Mouse (Mus musculus) midbrain, embryonic 16.5 days (tissue): ENCODE data around the gene Rpl13. TPM values are rescaled to one million over a fixed set of nuclear protein-coding genes. Genes with fewer than 3 reads are reported as not detected.
A peak's percentile ranks its signal among the peaks of the same experiment; 100 is the strongest.

ENCODE experiments used
- ATAC-seq: fragments of 200-750 bp; cut with Nextera tagmentation; 2 replicates; pipeline ENCODE4 v1.8.0; 2017; ENCODE audit warnings: moderate TSS enrichment
- H3K27ac ChIP-seq: fragments of 300-500 bp; sonication (generic); 2 replicates; pipeline ENCODE4 v1.5.1; 2014; ENCODE audit warnings: mild to moderate bottlenecking, low read length, mixed read lengths
- H3K27me3 ChIP-seq: fragments of 300-500 bp; sonication (generic); 2 replicates; pipeline ENCODE4 v1.6.1; 2014; ENCODE audit warnings: low read depth, low read length, mixed read lengths; ENCODE audit not compliant: control insufficient read depth, insufficient read depth
- H3K36me3 ChIP-seq: fragments of 300-500 bp; sonication (generic); 2 replicates; pipeline ENCODE4 v1.6.1; 2014; ENCODE audit warnings: mild to moderate bottlenecking, low read length, moderate library complexity, mixed read lengths; ENCODE audit not compliant: control insufficient read depth, insufficient read depth
- H3K4me1 ChIP-seq: fragments of 300-500 bp; sonication (generic); 2 replicates; pipeline ENCODE4 v1.6.1; 2014; ENCODE audit warnings: mild to moderate bottlenecking, low read length, mixed read lengths; ENCODE audit not compliant: control insufficient read depth, insufficient read depth
- H3K4me2 ChIP-seq: fragments of 300-500 bp; sonication (generic); 2 replicates; pipeline ENCODE4 v1.6.1; 2014; ENCODE audit warnings: mild to moderate bottlenecking, low read length, mixed read lengths
- H3K4me3 ChIP-seq: fragments of 300-500 bp; sonication (generic); 2 replicates; pipeline ENCODE4 v1.5.1; 2014; ENCODE audit warnings: low read depth, mild to moderate bottlenecking, low read length, moderate library complexity, mixed read lengths
- H3K9ac ChIP-seq: fragments of 300-500 bp; sonication (generic); 2 replicates; pipeline ENCODE4 v1.6.1; 2014; ENCODE audit warnings: low read depth, low read length, mixed read lengths
- H3K9me3 ChIP-seq: fragments of 300-500 bp; sonication (generic); replicated peaks from 2 replicates; pipeline ENCODE4 v1.6.1; 2014; ENCODE audit warnings: mild to moderate bottlenecking, low read length, mixed read lengths; ENCODE audit not compliant: control insufficient read depth, poor library complexity, severe bottlenecking
- WGBS: fragments of 180-500 bp; shearing (Covaris S2); extraction: QIAGEN DNeasy Blood & Tissue Kit; methylation state at CpG from one replicate; pipeline ENCODE4 v1.1.7; 2014; 5-methylcytosine and 5-hydroxymethylcytosine counted together
- polyA plus RNA-seq: library from polyadenylated mRNA; unstranded; fragments of >200 nt; fragmentation: Nextera tagmentation; extraction: Ambion mirVana; gene quantifications from 2 replicates; pipeline ENCODE4 v1.2.1, GENCODE M21; 2015

Rpl13 gene
- polyA plus RNA-seq, 1 experiment from 2014 or later, result 639 TPM

GRCm38 (mm10) chr8:123117127-123117731 lies 15.1 kb downstream of the Rpl13 start, which contains the start of gene Cpne7:
Gene Cpne7, plus strand, starts transcription at chr8:123117374.
- peak within 1 kb of the TSS; percentile 88 for H3K4me2 ChIP-seq
- peaks cover 32% of the 10 kb centered on the region for H3K27me3 ChIP-seq
- H3K4me1 ChIP-seq, result peaks cover 8% of the 10 kb centered on the region; the same call in 1 of the 2 replicates
- H3K4me3 ChIP-seq, result peak within 1 kb of the TSS; percentile 55
- under 1% methylated on average over 49 of the region's 51 CpGs for WGBS
- no peaks in the 10 kb centered on the region for H3K36me3 ChIP-seq
- no peak within 1 kb of the TSS for H3K27ac ChIP-seq
- 0 out of 2 replicates have a peak, but pooled peaks have one; percentile 36 for ATAC-seq
- peak within 1 kb of the TSS; percentile 70 for H3K9ac ChIP-seq
- H3K9me3 ChIP-seq, result no peaks in the 10 kb centered on the region

- no peak overlapping the region for H3K27ac ChIP-seq
- 1% methylated on average over 17 of the region's 17 CpGs for whole genome bisulfite sequencing
- no peaks in the 10 kb centered on the region for H3K36me3 ChIP-seq
- no peaks in the 10 kb centered on the region for H3K9me3 ChIP-seq
- H3K4me3 ChIP-seq, result peak overlapping the region; percentile 55
- no peak for ATAC-seq
- H3K4me2 ChIP-seq, result peak overlapping the region; percentile 88
- peaks cover 8% of the 10 kb centered on the region; the same call in 1 of the 2 replicates for H3K4me1 ChIP-seq
- peaks cover 32% of the 10 kb centered on the region for H3K27me3 ChIP-seq
- H3K9ac ChIP-seq, result peak overlapping the region; percentile 70
These were observed 15.6 kb downstream of the Rpl13 start for GRCm38 (mm10) chr8:123117744-123118143.

GRCm38 (mm10) chr8:123122059-123122458 lies 19.9 kb downstream of the Rpl13 start:
- Histone ChIP-seq H3K4me1 (peaks cover 8% of the 10 kb centered on the region; the same call in 1 of the 2 replicates), H3K9me3 (no peaks in the 10 kb centered on the region), H3K27me3 (peaks cover 26% of the 10 kb centered on the region), H3K9ac (no peak overlapping the region), H3K36me3 (no peaks in the 10 kb centered on the region), H3K4me3 (no peak overlapping the region), H3K27ac (no peak overlapping the region), H3K4me2 (no peak overlapping the region)
- WGBS, result 75% methylated on average over 9 of the region's 9 CpGs
- no peak for ATAC-seq

GRCm38 (mm10) chr8:123122670-123123069 lies 20.5 kb downstream of the Rpl13 start:
- Histone ChIP-seq H3K27me3 (peaks cover 28% of the 10 kb centered on the region), H3K4me1 (peaks cover 4% of the 10 kb centered on the region; the same call in 1 of the 2 replicates), H3K9ac (no peak overlapping the region), H3K36me3 (no peaks in the 10 kb centered on the region), H3K27ac (no peak overlapping the region), H3K4me3 (no peak overlapping the region), H3K4me2 (no peak overlapping the region), H3K9me3 (no peaks in the 10 kb centered on the region)
- ATAC-seq, result no peak
- 76% methylated on average over 5 of the region's 5 CpGs for WGBS

GRCm38 (mm10) chr8:123126193-123126816 lies 24.2 kb downstream of the Rpl13 start:
- 7% methylated on average over 19 of the region's 19 CpGs for WGBS
- no peak for ATAC-seq
- no peak overlapping the region for H3K4me3 ChIP-seq

GRCm38 (mm10) chr8:123131041-123131440 lies 28.9 kb downstream of the Rpl13 start:
- H3K27me3 ChIP-seq, result peaks cover 8% of the 10 kb centered on the region; the same call in 1 of the 2 replicates
- no peak overlapping the region for H3K4me3 ChIP-seq
- no peaks in the 10 kb centered on the region for H3K36me3 ChIP-seq
- H3K27ac ChIP-seq, result no peak overlapping the region
- no peak overlapping the region for H3K4me2 ChIP-seq
- 74% methylated on average over 9 of the region's 9 CpGs for WGBS
- H3K9ac ChIP-seq, result no peak overlapping the region
- no peak for ATAC-seq
- H3K9me3 ChIP-seq, result no peaks in the 10 kb centered on the region
- H3K4me1 ChIP-seq, result peaks cover 13% of the 10 kb centered on the region

More at GRCm38 (mm10) chr8:123126193-123126816, 24.2 kb downstream of the Rpl13 start:
- H3K9ac ChIP-seq, result no peak overlapping the region
- no peaks in the 10 kb centered on the region for H3K4me1 ChIP-seq
- peaks cover 10% of the 10 kb centered on the region; the same call in 1 of the 2 replicates for H3K27me3 ChIP-seq
- no peak overlapping the region for H3K4me2 ChIP-seq
- H3K9me3 ChIP-seq, result no peaks in the 10 kb centered on the region
- no peaks in the 10 kb centered on the region for H3K36me3 ChIP-seq
- no peak overlapping the region for H3K27ac ChIP-seq

GRCm38 (mm10) chr8:123132953-123133352 lies 30.8 kb downstream of the Rpl13 start:
- Histone ChIP-seq H3K4me2 (no peak overlapping the region), H3K4me1 (peaks cover 15% of the 10 kb centered on the region), H3K9me3 (no peaks in the 10 kb centered on the region), H3K4me3 (no peak overlapping the region), H3K27me3 (no peaks in the 10 kb centered on the region), H3K36me3 (no peaks in the 10 kb centered on the region), H3K9ac (no peak overlapping the region), H3K27ac (no peak overlapping the region)
- WGBS, result 100% methylated on average over 2 of the region's 2 CpGs
- ATAC-seq, result no peak

- H3K4me3 ChIP-seq, result no peak overlapping the region
- 82% methylated on average over 11 of the region's 11 CpGs for WGBS
- peaks cover 18% of the 10 kb centered on the region for H3K4me1 ChIP-seq
- ATAC-seq, result no peak
- H3K36me3 ChIP-seq, result no peaks in the 10 kb centered on the region
- no peaks in the 10 kb centered on the region for H3K9me3 ChIP-seq
- H3K27ac ChIP-seq, result peak overlapping the region; percentile 83
- H3K27me3 ChIP-seq, result no peaks in the 10 kb centered on the region
- no peak overlapping the region for H3K9ac ChIP-seq
- no peak overlapping the region for H3K4me2 ChIP-seq
These were observed 32.1 kb downstream of the Rpl13 start for GRCm38 (mm10) chr8:123134149-123134713.

GRCm38 (mm10) chr8:123135406-123135805 lies 33.3 kb downstream of the Rpl13 start:
- Histone ChIP-seq H3K36me3 (no peaks in the 10 kb centered on the region), H3K4me1 (peaks cover 18% of the 10 kb centered on the region), H3K9me3 (no peaks in the 10 kb centered on the region), H3K9ac (0 out of 2 replicates have a peak overlapping the region, but pooled peaks have one; percentile 32), H3K27me3 (no peaks in the 10 kb centered on the region), H3K27ac (peak overlapping the region; percentile 86), H3K4me2 (peak overlapping the region; percentile 38), H3K4me3 (0 out of 2 replicates have a peak overlapping the region, but pooled peaks have one; percentile 4)
- WGBS, result 4% methylated on average over 7 of the region's 7 CpGs
- ATAC-seq, result peak; percentile 80
